Mouse (Mus musculus): ENCODE measurements at regions not wholly inside any gene's neighbourhood (a gene's known extent, or its start where the extent isn't known, plus 50 kb on each side); places are given as distances from the start of the nearest gene placed in this dataset.

DNA sequence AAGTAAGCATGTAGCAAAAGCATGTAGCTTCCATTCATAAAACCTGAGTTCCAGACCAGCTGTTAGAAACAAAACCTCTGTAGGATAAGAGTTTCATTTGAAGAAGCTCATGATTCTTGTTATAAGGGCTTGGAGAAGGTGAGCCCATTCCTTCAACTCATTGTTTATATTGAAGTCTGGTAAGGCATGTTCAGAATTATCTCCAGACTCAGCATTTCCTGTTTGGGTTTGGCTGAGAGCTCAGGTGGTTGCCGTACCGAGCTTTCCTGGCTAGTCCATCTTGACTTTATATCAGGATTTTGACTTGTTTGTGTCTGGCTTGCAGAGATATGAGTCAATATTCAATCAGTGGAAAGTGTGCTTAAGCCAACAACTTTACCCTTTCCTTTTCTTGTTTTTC, 154.6 kb upstream of the 2610001J05Rik start:
- intact Hi-C loops (cut with DNase I): no loop called here
- no peak overlapping the region for H3K4me3 ChIP-seq
- no peak overlapping the region for H3K27ac ChIP-seq
- no peak for DNase-seq (ENCODE audit: extremely low spot score in 1 of 2, low spot score in 2 of 2)
- no peak for TF ChIP-seq CTCF (IDR thresholded peaks at IDR 0.05)

DNA sequence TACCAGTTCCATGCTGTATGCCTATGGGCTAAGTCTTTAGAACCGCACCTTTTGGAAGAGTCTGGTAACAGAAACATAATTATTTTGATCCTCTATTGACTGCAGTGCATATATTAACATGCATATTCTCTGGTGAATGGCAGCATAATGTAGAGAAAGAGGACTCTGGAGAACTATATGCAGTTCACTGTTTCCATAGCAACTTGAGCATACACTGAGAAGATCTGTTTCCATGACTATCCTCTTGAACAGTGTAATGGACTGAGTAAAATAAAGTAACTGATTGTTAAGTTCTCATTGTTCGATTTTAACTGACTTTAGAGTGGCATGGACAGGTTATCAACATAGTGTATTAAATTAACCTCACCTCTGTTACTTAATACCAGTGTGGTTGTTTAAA, 147.6 kb upstream of the 2610001J05Rik start:
- no peak overlapping the region for H3K4me3 ChIP-seq
- intact Hi-C loops (cut with DNase I): no loop called here
- no peak for TF ChIP-seq CTCF (IDR thresholded peaks at IDR 0.05)
- DNase-seq (ENCODE audit: extremely low spot score in 1 of 2, low spot score in 2 of 2): no peak
- H3K27ac ChIP-seq: no peak overlapping the region

DNA sequence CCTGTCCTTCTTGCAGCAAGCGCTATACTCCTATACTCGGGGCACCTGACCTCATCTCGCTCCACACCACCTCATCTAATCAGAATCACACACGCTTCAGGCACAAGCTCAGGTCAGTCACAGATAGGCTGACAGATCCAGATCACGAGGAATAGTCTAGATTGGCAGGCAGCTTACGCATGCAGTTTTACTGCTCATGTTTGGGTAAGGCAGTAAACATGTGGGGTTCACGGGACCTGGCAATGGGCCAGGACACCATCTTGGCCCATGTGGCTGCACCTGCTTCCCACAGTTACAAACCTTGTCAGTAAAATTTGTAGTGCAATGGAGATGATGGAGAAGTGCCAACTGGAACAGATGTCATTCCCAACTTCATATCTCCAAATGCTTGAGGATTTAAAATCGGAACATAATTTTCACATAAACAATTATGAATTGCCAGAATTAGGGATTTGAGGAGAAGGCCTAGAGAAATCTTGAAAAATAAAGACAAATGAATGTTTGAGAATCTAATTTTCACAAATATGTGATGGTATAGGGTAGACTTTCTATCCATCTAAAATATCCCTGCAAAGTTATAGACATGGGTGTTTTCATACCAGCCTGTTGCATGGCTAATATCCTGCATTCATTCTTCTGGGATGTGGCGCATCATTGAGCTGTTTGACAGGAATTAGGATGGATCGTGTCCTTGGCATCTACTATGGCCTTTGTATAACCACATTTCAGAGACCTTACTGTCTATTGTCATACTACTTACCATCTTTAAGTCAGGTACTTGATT, 111.5 kb upstream of the 2610001J05Rik start:
- TF ChIP-seq CTCF (IDR thresholded peaks at IDR 0.05): no peak
- DNase-seq (ENCODE audit: extremely low spot score in 1 of 2, low spot score in 2 of 2): peak in 1 of 2 experiments; percentile 19
- intact Hi-C loops (cut with DNase I): no loop called here
- Histone ChIP-seq H3K4me3 (peak overlapping the region; percentile 25), H3K27ac (peak overlapping the region; percentile 1; the same call in 1 of the 2 replicates)

DNA sequence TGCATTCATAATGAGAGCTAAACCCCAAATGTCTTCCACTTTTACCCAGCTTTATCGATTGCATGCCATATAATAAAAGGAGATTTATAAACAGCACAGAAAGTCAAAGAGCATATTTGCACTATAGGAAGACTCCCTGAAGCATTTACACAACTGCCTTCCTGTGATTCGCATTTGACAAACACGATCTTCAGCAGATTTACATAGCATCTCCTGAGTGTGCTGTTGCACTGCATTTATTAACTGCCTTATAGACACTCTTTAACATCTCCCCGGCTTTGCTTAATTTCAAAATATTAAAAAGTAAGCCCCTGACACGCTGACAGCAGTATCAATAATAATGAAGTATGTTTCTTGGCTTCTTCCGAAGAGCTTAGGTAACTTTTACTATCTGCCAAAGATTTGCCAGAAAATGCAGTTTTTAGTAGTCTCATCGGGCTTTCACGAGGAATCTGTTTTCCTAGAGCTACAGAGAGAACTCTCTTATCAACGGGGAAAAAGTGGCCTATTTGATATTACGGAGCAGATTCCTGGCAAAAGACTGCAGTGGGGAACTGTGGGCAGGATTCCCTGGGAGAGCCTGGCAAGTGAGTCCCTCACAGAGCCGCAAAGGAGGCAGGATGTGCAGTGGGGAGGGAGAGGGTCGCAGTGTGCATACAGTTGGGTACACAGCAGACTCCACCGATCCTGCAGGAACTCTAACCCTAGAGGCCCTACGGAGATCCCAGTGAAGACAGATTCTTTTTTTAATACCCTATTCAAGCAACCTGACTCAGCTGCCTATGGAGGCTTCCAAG, 103.6 kb upstream of the 2610001J05Rik start:
- intact Hi-C loops (cut with DNase I): loop anchor here (5.0 kb wide), 1 partner anchor 138 kb away; the partner anchor contains the start of gene Gpr85
- DNase-seq (ENCODE audit: extremely low spot score in 1 of 2, low spot score in 2 of 2): peak in 1 of 2 experiments; percentile 15
- Histone ChIP-seq H3K27ac (peak overlapping the region; percentile 40; the same call in 1 of the 2 replicates), H3K4me3 (peak overlapping the region; percentile 16; the same call in 1 of the 2 replicates)
- no peak for TF ChIP-seq CTCF (IDR thresholded peaks at IDR 0.05)

DNA sequence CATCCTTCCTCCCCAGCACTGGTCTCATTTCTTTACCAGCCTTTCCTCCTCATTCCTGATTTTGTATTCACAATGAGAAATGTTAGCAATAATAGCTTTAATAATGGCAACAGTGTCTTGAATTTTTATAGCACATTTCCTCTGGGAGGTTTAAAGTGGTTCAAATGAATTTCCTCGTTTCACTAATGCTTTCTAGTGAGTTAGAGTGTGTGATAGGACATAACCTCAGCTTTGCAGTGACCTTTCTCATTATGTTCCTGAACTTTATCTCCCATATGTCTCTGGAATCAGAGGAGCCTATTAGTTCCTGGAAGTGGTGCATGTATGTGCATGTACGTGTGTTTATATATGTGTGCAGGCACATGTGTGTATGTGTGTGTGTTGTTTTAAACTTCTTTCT, 93.2 kb upstream of the 2610001J05Rik start:
- no peak for DNase-seq (ENCODE audit: extremely low spot score in 1 of 2, low spot score in 2 of 2)
- no peak overlapping the region for H3K27ac ChIP-seq
- no peak for TF ChIP-seq CTCF (IDR thresholded peaks at IDR 0.05)
- intact Hi-C loops (cut with DNase I): no loop called here
- H3K4me3 ChIP-seq: no peak overlapping the region

DNA sequence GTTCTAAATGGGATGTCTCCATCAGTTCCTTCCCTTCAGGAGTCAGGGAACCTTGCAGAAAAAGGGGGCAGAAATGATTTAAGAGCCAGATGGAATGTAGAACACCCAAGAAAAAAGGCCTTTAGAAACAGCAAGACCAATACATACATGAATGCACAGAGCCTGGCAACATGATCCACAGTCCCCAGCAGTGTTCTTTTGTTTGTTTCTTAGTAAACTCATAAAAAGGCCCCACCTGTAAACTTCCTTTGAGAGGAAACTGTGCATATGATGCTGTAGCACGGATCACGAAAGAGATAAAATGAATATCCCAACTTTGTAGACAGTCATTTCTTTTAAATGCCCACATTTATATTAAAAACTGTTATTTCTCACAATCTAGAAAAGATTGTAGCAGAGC, 92.7 kb upstream of the 2610001J05Rik start:
- intact Hi-C loops (cut with DNase I): no loop called here
- Histone ChIP-seq H3K27ac (no peak overlapping the region), H3K4me3 (no peak overlapping the region)
- no peak for DNase-seq (ENCODE audit: extremely low spot score in 1 of 2, low spot score in 2 of 2)
- no peak for TF ChIP-seq CTCF (IDR thresholded peaks at IDR 0.05)

DNA sequence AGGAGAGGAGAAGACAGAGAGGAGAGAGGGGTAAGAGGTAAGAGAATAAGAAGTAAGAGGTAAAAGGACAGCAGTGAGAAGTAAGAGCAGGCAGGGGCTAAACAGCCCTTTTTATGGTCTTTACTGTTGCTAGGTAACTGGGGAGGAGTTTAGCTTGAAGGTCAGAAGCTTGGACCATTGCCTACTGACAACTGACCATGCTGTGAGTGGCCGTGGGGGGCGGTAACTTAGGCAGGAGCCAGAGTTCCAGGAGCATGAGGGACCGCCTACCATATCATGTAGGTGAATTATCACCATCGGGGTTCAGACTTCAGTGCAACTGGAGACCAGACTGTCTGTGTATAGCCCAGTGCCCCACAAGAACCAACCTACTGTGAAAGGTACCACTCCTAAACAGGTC, 78.3 kb upstream of the 2610001J05Rik start:
- DNase-seq (ENCODE audit: extremely low spot score in 1 of 2, low spot score in 2 of 2): no peak
- Histone ChIP-seq H3K4me3 (no peak overlapping the region), H3K27ac (no peak overlapping the region)
- no peak for TF ChIP-seq CTCF (IDR thresholded peaks at IDR 0.05)
- intact Hi-C loops (cut with DNase I): no loop called here

DNA sequence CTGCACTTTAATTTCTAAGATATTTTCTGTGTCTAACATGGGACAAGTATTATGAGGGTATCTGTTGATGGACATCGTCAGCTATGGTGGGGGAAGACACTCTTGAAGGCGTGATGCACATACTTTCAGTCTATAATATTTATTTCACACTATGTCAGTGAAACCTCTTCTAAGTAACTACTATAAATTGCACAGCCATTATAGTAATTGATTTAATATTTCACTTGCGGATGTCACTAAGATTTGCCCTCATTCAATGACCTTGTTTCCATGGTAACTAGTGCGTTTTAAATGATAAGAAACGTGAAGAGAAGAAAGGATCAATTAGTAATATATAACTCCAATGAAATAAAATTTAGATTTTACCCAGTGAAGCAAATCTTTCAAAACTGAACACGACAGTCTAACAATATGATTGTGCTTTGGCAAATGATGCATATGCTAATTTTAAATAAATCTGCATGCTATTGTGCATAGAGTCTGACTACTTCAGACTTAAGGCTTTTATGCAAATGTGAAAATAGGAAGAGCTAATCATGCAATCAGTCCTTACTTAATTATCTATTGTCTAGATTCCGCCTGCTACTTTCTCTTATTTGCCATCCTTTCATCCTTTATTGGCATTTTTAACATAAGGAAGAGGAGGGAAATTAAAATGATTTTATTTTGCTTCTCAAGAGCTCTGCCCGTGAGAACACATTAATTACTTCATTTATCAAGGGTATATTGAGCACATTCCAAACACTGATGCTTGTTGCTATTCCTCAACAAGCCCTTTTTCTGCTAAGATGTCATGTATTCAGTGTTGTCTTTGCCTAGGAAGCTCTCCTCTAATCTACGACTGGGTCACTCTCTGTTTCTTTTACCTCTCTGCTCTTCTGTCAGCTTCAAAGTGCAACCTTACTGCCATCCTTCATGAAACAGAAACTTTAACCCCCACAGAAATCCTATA, 49.8 kb upstream of the 2610001J05Rik start:
- H3K27ac ChIP-seq: no peak overlapping the region
- H3K4me3 ChIP-seq: no peak overlapping the region
- no peak for DNase-seq (ENCODE audit: extremely low spot score in 1 of 2, low spot score in 2 of 2)
- TF ChIP-seq CTCF (IDR thresholded peaks at IDR 0.05): no peak
- intact Hi-C loops (cut with DNase I): no loop called here
